Mouse (Mus musculus) T-helper 17 cell (primary cell): ENCODE measurements around the gene Spsb3.

Source experiments
- in situ Hi-C, 2 experiments: fragments of 300-600 bp; cut with MboI, MseI; formaldehyde crosslinking; loops; 1 replicate in 1 of 2; 2 replicates in 1 of 2; pipeline ENCODE4 v1.15.1; 2025; ENCODE audit warnings: high pct_unique_total_duplicates in 2 of 2

Gene Spsb3

DNA sequence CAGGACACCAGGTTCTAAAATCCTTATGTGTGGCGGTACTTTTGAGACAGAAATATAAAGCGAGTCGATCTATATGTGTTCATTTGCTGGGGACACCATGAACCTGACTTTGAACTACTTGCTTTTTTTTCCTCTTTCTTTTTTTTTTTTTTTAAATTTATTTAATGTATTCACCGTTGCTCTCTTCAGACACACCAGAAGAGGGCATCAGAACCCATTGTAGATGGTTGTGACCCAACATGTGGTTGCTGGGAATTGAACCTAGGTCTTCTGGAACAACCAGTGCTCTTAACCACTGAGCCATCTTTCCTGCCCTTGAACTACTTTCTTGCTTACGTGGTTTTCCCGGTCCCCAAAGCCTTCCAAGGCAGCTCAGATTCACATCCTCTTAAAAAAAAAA lies 50.8 kb downstream of the Spsb3 start:
- in situ Hi-C loops, result no loop called here
